Mouse (Mus musculus): ENCODE measurements around the gene Nalcn. TPM values are rescaled to one million over a fixed set of nuclear protein-coding genes. Genes with fewer than 3 reads are reported as not detected.

The Nalcn gene
- polyA plus RNA-seq, 1 experiment from 2014 or later: 4.2 TPM

DNA sequence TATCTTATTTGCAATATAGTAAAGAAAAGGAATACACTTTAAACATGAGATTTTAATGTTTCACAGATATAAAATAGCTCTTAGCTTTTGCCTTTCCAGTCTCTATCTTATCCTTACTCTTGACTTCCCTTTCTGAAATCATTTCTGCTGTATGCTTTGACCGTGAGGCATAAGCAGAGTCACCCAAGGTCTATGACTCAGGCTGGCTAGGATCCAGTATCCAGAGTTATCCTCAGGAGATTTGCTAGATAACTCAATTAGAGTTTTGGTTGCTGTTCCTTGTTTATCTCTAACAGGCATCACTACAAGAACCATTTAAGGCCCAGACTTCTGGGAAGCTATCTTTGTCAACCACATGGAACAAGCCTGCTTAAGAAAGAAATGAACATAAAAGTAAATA lies 164.9 kb downstream of the Nalcn start:
- H3K27me3 ChIP-seq (ENCODE audit: control insufficient read depth, insufficient read depth, low read length): no peaks in the 10 kb centered on the region
- ATAC-seq (replicated peaks; ENCODE audit: low FRiP score) (no peak), DNase-seq (ENCODE audit: low spot score) (no peak)
- H3K4me2 ChIP-seq (ENCODE audit: low read depth, low read length, severe bottlenecking): no peak overlapping the region
- no peaks in the 10 kb centered on the region for H3K36me3 ChIP-seq (ENCODE audit: control insufficient read depth, insufficient read depth, low read length)
- H3K4me3 ChIP-seq (ENCODE audit: low read depth, low read length): no peak overlapping the region
- no peaks in the 10 kb centered on the region for H3K9me3 ChIP-seq (ENCODE audit: control insufficient read depth, low read length)
- H3K9ac ChIP-seq (ENCODE audit: low read length): no peak overlapping the region
- H3K4me1 ChIP-seq (replicated peaks; ENCODE audit: control insufficient read depth, insufficient read depth, low read length): no peaks in the 10 kb centered on the region
- 80% methylated on average over 1 of the region's 1 CpGs for WGBS
- H3K27ac ChIP-seq (ENCODE audit: low read depth, low read length): no peak overlapping the region

DNA sequence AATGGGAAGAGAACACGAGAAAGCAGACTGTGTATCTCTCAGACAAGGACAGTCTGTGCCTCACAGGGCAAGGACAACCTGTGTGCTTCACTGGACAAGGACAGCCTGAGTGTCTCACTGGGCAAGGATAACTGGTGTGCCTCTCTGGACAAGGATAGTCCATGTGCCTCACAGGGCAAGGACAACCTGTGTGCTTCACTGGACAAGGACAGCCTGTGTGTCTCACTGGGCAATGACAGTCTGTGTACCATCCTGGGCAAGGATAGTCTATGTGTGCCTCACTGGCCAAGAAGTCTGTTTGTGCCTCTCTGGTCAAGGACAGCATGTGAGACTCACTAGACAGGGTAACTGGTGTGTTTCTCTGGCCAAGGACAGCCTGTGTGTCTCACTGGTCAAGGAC lies 180.9 kb downstream of the Nalcn start:
- Histone ChIP-seq H3K4me3 (ENCODE audit: low read depth, low read length) (no peak overlapping the region), H3K36me3 (ENCODE audit: control insufficient read depth, insufficient read depth, low read length) (no peaks in the 10 kb centered on the region), H3K4me2 (ENCODE audit: low read depth, low read length, severe bottlenecking) (no peak overlapping the region), H3K4me1 (replicated peaks; ENCODE audit: control insufficient read depth, insufficient read depth, low read length) (no peaks in the 10 kb centered on the region), H3K27me3 (ENCODE audit: control insufficient read depth, insufficient read depth, low read length) (no peaks in the 10 kb centered on the region), H3K9me3 (ENCODE audit: control insufficient read depth, low read length) (no peaks in the 10 kb centered on the region), H3K9ac (ENCODE audit: low read length) (no peak overlapping the region), H3K27ac (ENCODE audit: low read depth, low read length) (no peak overlapping the region)
- ATAC-seq (replicated peaks; ENCODE audit: low FRiP score): 0 out of 2 replicates have a peak, but pooled peaks have one; percentile 24
- DNase-seq (ENCODE audit: low spot score): no peak
- 80% methylated on average over 1 of the region's 1 CpGs for WGBS

DNA sequence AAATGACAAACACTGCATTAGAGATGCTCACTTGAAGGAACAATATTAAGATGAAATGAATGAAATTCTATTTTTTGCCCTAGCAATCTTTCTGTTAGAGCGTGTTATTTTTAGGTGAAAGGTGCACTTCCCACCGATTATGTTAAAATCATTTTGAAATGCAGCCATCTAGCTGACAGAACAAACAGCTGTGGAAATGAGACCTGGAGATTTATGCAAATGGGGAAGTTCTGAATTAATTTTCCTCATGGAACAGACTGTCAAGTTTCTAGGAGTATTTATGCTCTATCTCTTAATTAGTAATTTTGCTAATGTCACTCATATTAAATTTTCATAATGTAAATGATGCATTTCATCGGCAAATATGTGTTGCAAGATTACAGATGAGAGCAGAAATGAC lies 191.4 kb downstream of the Nalcn start:
- WGBS: 90% methylated on average over 3 of the region's 3 CpGs
- Histone ChIP-seq H3K27me3 (ENCODE audit: control insufficient read depth, insufficient read depth, low read length) (no peaks in the 10 kb centered on the region), H3K4me2 (ENCODE audit: low read depth, low read length, severe bottlenecking) (no peak overlapping the region), H3K4me3 (ENCODE audit: low read depth, low read length) (no peak overlapping the region), H3K4me1 (replicated peaks; ENCODE audit: control insufficient read depth, insufficient read depth, low read length) (no peaks in the 10 kb centered on the region), H3K9me3 (ENCODE audit: control insufficient read depth, low read length) (no peaks in the 10 kb centered on the region), H3K36me3 (ENCODE audit: control insufficient read depth, insufficient read depth, low read length) (no peaks in the 10 kb centered on the region), H3K27ac (ENCODE audit: low read depth, low read length) (no peak overlapping the region), H3K9ac (ENCODE audit: low read length) (no peak overlapping the region)
- no peak for DNase-seq (ENCODE audit: low spot score)
- ATAC-seq (replicated peaks; ENCODE audit: low FRiP score): no peak

DNA sequence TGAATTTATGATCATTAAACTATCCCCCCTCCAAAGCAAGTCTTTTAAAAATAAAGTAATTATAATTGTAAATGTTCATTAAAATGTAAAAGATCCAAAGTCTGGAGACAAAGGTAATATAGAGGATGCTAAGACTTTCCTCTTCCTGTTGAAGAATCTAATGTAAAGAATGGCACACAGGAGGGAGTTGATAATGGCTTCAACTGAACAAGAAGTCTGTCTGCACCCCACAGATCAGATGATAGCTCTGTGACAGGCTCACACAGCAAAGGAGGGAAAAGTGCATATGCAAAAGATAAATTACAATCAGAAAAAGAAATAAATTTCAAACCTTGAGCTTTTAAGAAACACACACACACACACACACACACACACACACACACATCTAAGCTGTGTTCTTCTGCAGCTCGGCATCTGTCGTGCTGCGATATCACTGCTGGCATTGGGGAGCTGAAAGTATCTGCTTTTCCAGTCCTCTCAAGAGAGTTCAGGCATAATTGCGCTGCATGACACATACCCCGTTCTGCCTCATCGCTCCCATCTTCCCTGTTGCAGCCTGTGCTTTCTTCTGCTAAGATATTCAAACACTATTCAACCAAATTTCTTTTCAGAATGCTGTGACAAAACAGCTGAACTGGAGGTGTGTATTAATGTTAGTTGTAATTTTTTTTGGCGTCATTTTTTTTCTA lies 250.6 kb downstream of the Nalcn start:
- no peak for DNase-seq (ENCODE audit: low spot score)
- 82% methylated on average over 7 of the region's 7 CpGs for WGBS
- H3K36me3 ChIP-seq (ENCODE audit: control insufficient read depth, insufficient read depth, low read length): no peaks in the 10 kb centered on the region

DNA sequence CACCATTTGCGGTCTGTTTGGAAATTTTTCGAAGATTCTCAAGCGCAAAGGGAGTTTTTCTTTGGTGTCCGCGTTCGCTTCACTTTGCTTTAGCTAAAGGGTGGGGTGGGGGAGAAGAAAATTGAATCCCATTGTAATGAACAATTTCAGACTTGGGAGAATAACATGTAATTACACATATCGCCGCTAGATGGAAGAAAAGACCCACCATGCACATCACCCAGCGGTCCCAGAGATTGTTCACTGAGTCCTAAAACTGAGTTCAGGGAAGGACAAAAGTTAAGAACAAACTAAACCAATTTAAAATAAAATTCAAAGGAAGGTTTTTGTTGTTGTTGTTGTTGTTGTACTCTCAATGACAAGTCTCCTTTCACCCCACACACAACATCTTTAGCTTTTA lies 255.4 kb downstream of the Nalcn start:
- Histone ChIP-seq H3K27me3 (ENCODE audit: control insufficient read depth, insufficient read depth, low read length) (no peaks in the 10 kb centered on the region), H3K4me1 (replicated peaks; ENCODE audit: control insufficient read depth, insufficient read depth, low read length) (no peaks in the 10 kb centered on the region), H3K36me3 (ENCODE audit: control insufficient read depth, insufficient read depth, low read length) (no peaks in the 10 kb centered on the region), H3K9me3 (ENCODE audit: control insufficient read depth, low read length) (no peaks in the 10 kb centered on the region), H3K4me3 (ENCODE audit: low read depth, low read length) (no peak overlapping the region), H3K4me2 (ENCODE audit: low read depth, low read length, severe bottlenecking) (no peak overlapping the region), H3K27ac (ENCODE audit: low read depth, low read length) (no peak overlapping the region), H3K9ac (ENCODE audit: low read length) (no peak overlapping the region)
- peak; percentile 85 for ATAC-seq (replicated peaks; ENCODE audit: low FRiP score)
- DNase-seq (ENCODE audit: low spot score): no peak
- WGBS: 14% methylated on average over 9 of the region's 9 CpGs

More for the DNA sequence above, 250.6 kb downstream of the Nalcn start:
- ATAC-seq (replicated peaks; ENCODE audit: low FRiP score): no peak
- Histone ChIP-seq H3K9me3 (ENCODE audit: control insufficient read depth, low read length) (no peaks in the 10 kb centered on the region), H3K4me3 (ENCODE audit: low read depth, low read length) (no peak overlapping the region), H3K9ac (ENCODE audit: low read length) (no peak overlapping the region), H3K27me3 (ENCODE audit: control insufficient read depth, insufficient read depth, low read length) (no peaks in the 10 kb centered on the region), H3K27ac (ENCODE audit: low read depth, low read length) (no peak overlapping the region), H3K4me2 (ENCODE audit: low read depth, low read length, severe bottlenecking) (no peak overlapping the region), H3K4me1 (replicated peaks; ENCODE audit: control insufficient read depth, insufficient read depth, low read length) (no peaks in the 10 kb centered on the region)

DNA sequence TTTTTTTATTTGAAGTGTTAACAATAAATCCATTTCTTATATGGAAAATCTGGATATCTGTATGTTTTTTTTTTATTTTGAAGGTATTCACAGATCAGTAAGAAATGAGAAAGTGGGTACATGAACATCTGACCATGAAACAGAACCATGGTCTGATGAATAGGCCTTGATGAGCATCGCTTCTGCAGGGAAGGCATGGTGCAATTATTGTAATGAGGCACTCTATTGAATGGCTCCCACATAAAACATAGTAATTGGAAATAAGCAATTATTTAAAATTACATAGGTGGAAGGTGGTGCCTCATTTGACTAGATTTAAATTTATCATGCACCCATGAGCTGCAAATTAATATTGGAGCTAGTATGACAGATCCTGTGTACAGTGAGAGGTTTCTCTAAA lies 267.3 kb downstream of the Nalcn start:
- Histone ChIP-seq H3K4me1 (replicated peaks; ENCODE audit: control insufficient read depth, insufficient read depth, low read length) (no peaks in the 10 kb centered on the region), H3K27ac (ENCODE audit: low read depth, low read length) (no peak overlapping the region), H3K9me3 (ENCODE audit: control insufficient read depth, low read length) (no peaks in the 10 kb centered on the region), H3K4me3 (ENCODE audit: low read depth, low read length) (no peak overlapping the region), H3K9ac (ENCODE audit: low read length) (no peak overlapping the region), H3K4me2 (ENCODE audit: low read depth, low read length, severe bottlenecking) (no peak overlapping the region), H3K36me3 (ENCODE audit: control insufficient read depth, insufficient read depth, low read length) (no peaks in the 10 kb centered on the region), H3K27me3 (ENCODE audit: control insufficient read depth, insufficient read depth, low read length) (no peaks in the 10 kb centered on the region)
- ATAC-seq (replicated peaks; ENCODE audit: low FRiP score) (peak; percentile 42; the same call in 1 of the 2 replicates), DNase-seq (ENCODE audit: low spot score) (no peak)
- WGBS: 74% methylated on average over 1 of the region's 1 CpGs

GRCm38 (mm10) chr14:123352973-123353372 lies 274.0 kb downstream of the Nalcn start:
- H3K4me3 ChIP-seq (ENCODE audit: low read depth, low read length): no peak overlapping the region
- H3K9ac ChIP-seq (ENCODE audit: low read length): no peak overlapping the region
- DNase-seq (ENCODE audit: low spot score) (no peak), ATAC-seq (replicated peaks; ENCODE audit: low FRiP score) (peak; percentile 82)
- no peaks in the 10 kb centered on the region for H3K4me1 ChIP-seq (replicated peaks; ENCODE audit: control insufficient read depth, insufficient read depth, low read length)
- H3K36me3 ChIP-seq (ENCODE audit: control insufficient read depth, insufficient read depth, low read length): no peaks in the 10 kb centered on the region
- no peaks in the 10 kb centered on the region for H3K9me3 ChIP-seq (ENCODE audit: control insufficient read depth, low read length)
- no peak overlapping the region for H3K4me2 ChIP-seq (ENCODE audit: low read depth, low read length, severe bottlenecking)
- no peak overlapping the region for H3K27ac ChIP-seq (ENCODE audit: low read depth, low read length)
- WGBS: 14% methylated on average over 6 of the region's 6 CpGs
- H3K27me3 ChIP-seq (ENCODE audit: control insufficient read depth, insufficient read depth, low read length): no peaks in the 10 kb centered on the region

DNA sequence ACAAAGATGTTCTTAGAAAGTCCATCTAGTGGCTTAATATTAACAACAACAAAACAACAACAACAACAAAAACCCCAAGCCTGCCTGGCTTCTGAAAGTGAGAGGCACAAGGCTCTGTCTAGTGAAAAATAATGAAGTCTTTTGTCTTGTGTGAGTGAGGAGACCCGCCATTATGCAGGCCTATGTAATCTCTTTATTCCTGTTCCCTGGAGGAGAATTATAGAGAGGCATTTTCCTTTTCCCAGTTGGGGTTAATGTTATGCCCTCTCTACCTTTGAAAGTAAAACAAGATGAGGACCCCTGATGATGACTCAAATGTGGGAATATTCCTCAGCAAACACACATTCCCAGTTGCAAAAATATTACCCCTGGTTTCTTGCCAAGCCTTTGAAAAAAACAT lies 295.1 kb downstream of the Nalcn start:
- no peak overlapping the region for H3K9ac ChIP-seq (ENCODE audit: low read length)
- DNase-seq (ENCODE audit: low spot score): no peak
- no peaks in the 10 kb centered on the region for H3K27me3 ChIP-seq (ENCODE audit: control insufficient read depth, insufficient read depth, low read length)
- no peak overlapping the region for H3K4me2 ChIP-seq (ENCODE audit: low read depth, low read length, severe bottlenecking)
- no peak overlapping the region for H3K27ac ChIP-seq (ENCODE audit: low read depth, low read length)
- H3K36me3 ChIP-seq (ENCODE audit: control insufficient read depth, insufficient read depth, low read length): no peaks in the 10 kb centered on the region
- peak; percentile 55 for ATAC-seq (replicated peaks; ENCODE audit: low FRiP score)
- H3K4me1 ChIP-seq (replicated peaks; ENCODE audit: control insufficient read depth, insufficient read depth, low read length): no peaks in the 10 kb centered on the region
- no peak overlapping the region for H3K4me3 ChIP-seq (ENCODE audit: low read depth, low read length)
- 9% methylated on average over 1 of the region's 1 CpGs for WGBS
- no peaks in the 10 kb centered on the region for H3K9me3 ChIP-seq (ENCODE audit: control insufficient read depth, low read length)

GRCm38 (mm10) chr14:123314369-123314768 lies 312.6 kb downstream of the Nalcn start:
- ATAC-seq (replicated peaks; ENCODE audit: low FRiP score): 0 out of 2 replicates have a peak, but pooled peaks have one; percentile 55

More at GRCm38 (mm10) chr14:123314369-123314768, 312.6 kb downstream of the Nalcn start:
- Histone ChIP-seq H3K36me3 (ENCODE audit: control insufficient read depth, insufficient read depth, low read length) (no peaks in the 10 kb centered on the region), H3K4me2 (ENCODE audit: low read depth, low read length, severe bottlenecking) (no peak overlapping the region), H3K27ac (ENCODE audit: low read depth, low read length) (no peak overlapping the region), H3K4me3 (ENCODE audit: low read depth, low read length) (no peak overlapping the region), H3K27me3 (ENCODE audit: control insufficient read depth, insufficient read depth, low read length) (no peaks in the 10 kb centered on the region), H3K4me1 (replicated peaks; ENCODE audit: control insufficient read depth, insufficient read depth, low read length) (no peaks in the 10 kb centered on the region), H3K9ac (ENCODE audit: low read length) (no peak overlapping the region), H3K9me3 (ENCODE audit: control insufficient read depth, low read length) (no peaks in the 10 kb centered on the region)
- WGBS: 44% methylated on average over 1 of the region's 1 CpGs
- no peak for DNase-seq (ENCODE audit: low spot score)

All from forebrain, embryonic 11.5 days (tissue).